Mouse (Mus musculus): ENCODE results near the gene Cdca3. TPM values are rescaled to one million over a fixed set of nuclear protein-coding genes. Genes with fewer than 3 reads are reported as not detected.

Gene Cdca3
- polyA plus RNA-seq, 1 experiment from 2014 or later, result 85.1 TPM

- no peaks in the 10 kb centered on the region for H3K9me3 ChIP-seq (replicated peaks; ENCODE audit: low read length)
- H3K36me3 ChIP-seq (ENCODE audit: insufficient read depth, low read length), result no peaks in the 10 kb centered on the region
- DNase-seq (ENCODE audit: low spot score), result peak; percentile 76
- peak within 1 kb of the TSS; percentile 55 for H3K9ac ChIP-seq (ENCODE audit: low read depth, low read length)
- TF ChIP-seq CTCF (IDR thresholded peaks at IDR 0.05; ENCODE audit: low read depth), result peak; percentile 12; the same call in 1 of the 2 replicates
- H3K4me2 ChIP-seq (ENCODE audit: low read length), result peak within 1 kb of the TSS; percentile 71
- 0 out of 2 replicates have a peak, but pooled peaks cover 3% of the 10 kb centered on the region for H3K27me3 ChIP-seq (ENCODE audit: insufficient read depth, low read length)
- H3K4me3 ChIP-seq (replicated peaks; ENCODE audit: low read depth, low read length), result peak within 1 kb of the TSS; percentile 38
- peaks cover 7% of the 10 kb centered on the region for H3K4me1 ChIP-seq (replicated peaks; ENCODE audit: insufficient read depth, low read length)
- 1% methylated on average over 34 of the region's 43 CpGs for WGBS
- peak; percentile 41 for ATAC-seq (replicated peaks; ENCODE audit: low FRiP score, low read depth)
- no peak within 1 kb of the TSS for H3K27ac ChIP-seq
Observed at GRCm38 (mm10) chr6:124863658-124864298, 34.4 kb downstream of the Cdca3 start, which contains the start of gene Gpr162. Gpr162 (minus strand) TSS chr6:124863983.

GRCm38 (mm10) chr6:124865766-124866362 is 36.5 kb downstream of the Cdca3 start:
- 0 out of 2 replicates have a peak, but pooled peaks cover 3% of the 10 kb centered on the region for H3K27me3 ChIP-seq (ENCODE audit: insufficient read depth, low read length)
- 51% methylated on average over 18 of the region's 18 CpGs for WGBS

GRCm38 (mm10) chr6:124866560-124866959 is 37.2 kb downstream of the Cdca3 start:
- Histone ChIP-seq H3K4me3 (replicated peaks; ENCODE audit: low read depth, low read length) (no peak overlapping the region), H3K36me3 (ENCODE audit: insufficient read depth, low read length) (no peaks in the 10 kb centered on the region), H3K4me1 (replicated peaks; ENCODE audit: insufficient read depth, low read length) (peaks cover 7% of the 10 kb centered on the region), H3K4me2 (ENCODE audit: low read length) (no peak overlapping the region), H3K27ac (no peak overlapping the region), H3K27me3 (ENCODE audit: insufficient read depth, low read length) (0 out of 2 replicates have a peak, but pooled peaks cover 3% of the 10 kb centered on the region), H3K9me3 (replicated peaks; ENCODE audit: low read length) (no peaks in the 10 kb centered on the region), H3K9ac (ENCODE audit: low read depth, low read length) (no peak overlapping the region)
- WGBS, result 59% methylated on average over 6 of the region's 7 CpGs
- DNase-seq (ENCODE audit: low spot score), result no peak
- no peak for ATAC-seq (replicated peaks; ENCODE audit: low FRiP score, low read depth)
- TF ChIP-seq CTCF (IDR thresholded peaks at IDR 0.05; ENCODE audit: low read depth), result no peak

More at GRCm38 (mm10) chr6:124865766-124866362, 36.5 kb downstream of the Cdca3 start:
- Histone ChIP-seq H3K9ac (ENCODE audit: low read depth, low read length) (no peak overlapping the region), H3K4me2 (ENCODE audit: low read length) (no peak overlapping the region), H3K4me3 (replicated peaks; ENCODE audit: low read depth, low read length) (no peak overlapping the region), H3K4me1 (replicated peaks; ENCODE audit: insufficient read depth, low read length) (peaks cover 7% of the 10 kb centered on the region), H3K9me3 (replicated peaks; ENCODE audit: low read length) (no peaks in the 10 kb centered on the region), H3K36me3 (ENCODE audit: insufficient read depth, low read length) (no peaks in the 10 kb centered on the region), H3K27ac (no peak overlapping the region)
- no peak for TF ChIP-seq CTCF (IDR thresholded peaks at IDR 0.05; ENCODE audit: low read depth)
- DNase-seq (ENCODE audit: low spot score) (no peak), ATAC-seq (replicated peaks; ENCODE audit: low FRiP score, low read depth) (no peak)

- Histone ChIP-seq H3K4me2 (ENCODE audit: low read length) (no peak overlapping the region), H3K9me3 (replicated peaks; ENCODE audit: low read length) (no peaks in the 10 kb centered on the region), H3K9ac (ENCODE audit: low read depth, low read length) (no peak overlapping the region), H3K27ac (no peak overlapping the region), H3K4me1 (replicated peaks; ENCODE audit: insufficient read depth, low read length) (no peaks in the 10 kb centered on the region), H3K4me3 (replicated peaks; ENCODE audit: low read depth, low read length) (no peak overlapping the region), H3K36me3 (ENCODE audit: insufficient read depth, low read length) (no peaks in the 10 kb centered on the region), H3K27me3 (ENCODE audit: insufficient read depth, low read length) (no peaks in the 10 kb centered on the region)
- WGBS, result 36% methylated on average over 2 of the region's 3 CpGs
- no peak for ATAC-seq (replicated peaks; ENCODE audit: low FRiP score, low read depth)
- TF ChIP-seq CTCF (IDR thresholded peaks at IDR 0.05; ENCODE audit: low read depth), result no peak
- no peak for DNase-seq (ENCODE audit: low spot score)
Observed at GRCm38 (mm10) chr6:124874348-124874747, 45.0 kb downstream of the Cdca3 start.

- no peak overlapping the region for H3K9ac ChIP-seq (ENCODE audit: low read depth, low read length)
- DNase-seq (ENCODE audit: low spot score) (no peak), ATAC-seq (replicated peaks; ENCODE audit: low FRiP score, low read depth) (no peak)
- H3K27ac ChIP-seq, result no peak overlapping the region
- H3K4me1 ChIP-seq (replicated peaks; ENCODE audit: insufficient read depth, low read length), result no peaks in the 10 kb centered on the region
- no peaks in the 10 kb centered on the region for H3K27me3 ChIP-seq (ENCODE audit: insufficient read depth, low read length)
- H3K36me3 ChIP-seq (ENCODE audit: insufficient read depth, low read length), result no peaks in the 10 kb centered on the region
- H3K9me3 ChIP-seq (replicated peaks; ENCODE audit: low read length), result no peaks in the 10 kb centered on the region
- no peak overlapping the region for H3K4me3 ChIP-seq (replicated peaks; ENCODE audit: low read depth, low read length)
- H3K4me2 ChIP-seq (ENCODE audit: low read length), result no peak overlapping the region
- TF ChIP-seq CTCF (IDR thresholded peaks at IDR 0.05; ENCODE audit: low read depth), result no peak
- WGBS, result 46% methylated on average over 6 of the region's 6 CpGs
Observed at GRCm38 (mm10) chr6:124879390-124879789, 50.0 kb downstream of the Cdca3 start.

GRCm38 (mm10) chr6:124881821-124882220 is 52.5 kb downstream of the Cdca3 start:
- Histone ChIP-seq H3K36me3 (ENCODE audit: insufficient read depth, low read length) (no peaks in the 10 kb centered on the region), H3K4me3 (replicated peaks; ENCODE audit: low read depth, low read length) (no peak overlapping the region), H3K27me3 (ENCODE audit: insufficient read depth, low read length) (no peaks in the 10 kb centered on the region), H3K4me1 (replicated peaks; ENCODE audit: insufficient read depth, low read length) (no peaks in the 10 kb centered on the region; the same call in 1 of the 2 replicates), H3K4me2 (ENCODE audit: low read length) (no peak overlapping the region), H3K27ac (no peak overlapping the region), H3K9me3 (replicated peaks; ENCODE audit: low read length) (no peaks in the 10 kb centered on the region), H3K9ac (ENCODE audit: low read depth, low read length) (no peak overlapping the region)
- DNase-seq (ENCODE audit: low spot score) (no peak), ATAC-seq (replicated peaks; ENCODE audit: low FRiP score, low read depth) (no peak)
- 87% methylated on average over 9 of the region's 9 CpGs for WGBS
- no peak for TF ChIP-seq CTCF (IDR thresholded peaks at IDR 0.05; ENCODE audit: low read depth)

Other genes starting within 250 kb of the Cdca3 start
- 0.34 and 0.51 TPM in 2 replicates for gene C1s2, start 193.5 kb upstream of the Cdca3 start, polyA plus RNA-seq (2015; fragmentation: Nextera tagmentation; extraction: Ambion mirVana)
- 90.6 and 93.4 TPM in 2 replicates for gene Lpcat3, start 166.5 kb upstream of the Cdca3 start, polyA plus RNA-seq (2015; fragmentation: Nextera tagmentation; extraction: Ambion mirVana)
- gene Emg1, start 117.4 kb upstream of the Cdca3 start, polyA plus RNA-seq (2015; fragmentation: Nextera tagmentation; extraction: Ambion mirVana), result 166 and 183 TPM in 2 replicates
- gene Phb2, start 117.2 kb upstream of the Cdca3 start, polyA plus RNA-seq (2015; fragmentation: Nextera tagmentation; extraction: Ambion mirVana), result 404 and 411 TPM in 2 replicates
- gene Ptpn6, start 90.8 kb upstream of the Cdca3 start, polyA plus RNA-seq (2015; fragmentation: Nextera tagmentation; extraction: Ambion mirVana), result 13.0 and 13.6 TPM in 2 replicates
- 549 and 600 TPM in 2 replicates for gene Grcc10, start 88.2 kb upstream of the Cdca3 start, polyA plus RNA-seq (2015; fragmentation: Nextera tagmentation; extraction: Ambion mirVana)
- gene Gm45234, start 73.5 kb upstream of the Cdca3 start, polyA plus RNA-seq (2015; fragmentation: Nextera tagmentation; extraction: Ambion mirVana), result not detected in 2 replicates
- gene Atn1, start 73.0 kb upstream of the Cdca3 start, polyA plus RNA-seq (2015; fragmentation: Nextera tagmentation; extraction: Ambion mirVana), result 13.0 and 13.7 TPM in 2 replicates
- 7.6 TPM in 2 replicates for gene Eno2, start 59.9 kb upstream of the Cdca3 start, polyA plus RNA-seq (2015; fragmentation: Nextera tagmentation; extraction: Ambion mirVana)
- 0.43 and 0.59 TPM in 2 replicates for gene Lrrc23, start 49.8 kb upstream of the Cdca3 start, polyA plus RNA-seq (2015; fragmentation: Nextera tagmentation; extraction: Ambion mirVana)
- gene Spsb2, start 20.9 kb upstream of the Cdca3 start, polyA plus RNA-seq (2015; fragmentation: Nextera tagmentation; extraction: Ambion mirVana), result 26.1 and 27.4 TPM in 2 replicates
- gene Tpi1, start 15.3 kb upstream of the Cdca3 start, polyA plus RNA-seq (2015; fragmentation: Nextera tagmentation; extraction: Ambion mirVana), result 664 and 686 TPM in 2 replicates
- 96.6 and 106 TPM in 2 replicates for gene Usp5, start 63 bp upstream of the Cdca3 start, polyA plus RNA-seq (2015; fragmentation: Nextera tagmentation; extraction: Ambion mirVana)
- gene Gnb3, start 10.7 kb downstream of the Cdca3 start, polyA plus RNA-seq (2015; fragmentation: Nextera tagmentation; extraction: Ambion mirVana), result 0.98 and 1.2 TPM in 2 replicates
- gene P3h3, start 28.2 kb downstream of the Cdca3 start, polyA plus RNA-seq (2015; fragmentation: Nextera tagmentation; extraction: Ambion mirVana), result 14.7 and 14.8 TPM in 2 replicates
- gene Gpr162, start 34.4 kb downstream of the Cdca3 start, polyA plus RNA-seq (2015; fragmentation: Nextera tagmentation; extraction: Ambion mirVana), result 1.5 and 2.2 TPM in 2 replicates
- 0.24 and 0.28 TPM in 2 replicates for gene Cd4, start 58.7 kb downstream of the Cdca3 start, polyA plus RNA-seq (2015; fragmentation: Nextera tagmentation; extraction: Ambion mirVana)
- gene Lag3, start 82.2 kb downstream of the Cdca3 start, polyA plus RNA-seq (2015; fragmentation: Nextera tagmentation; extraction: Ambion mirVana), result 2.5 and 2.9 TPM in 2 replicates
- 359 and 399 TPM in 2 replicates for gene Ptms, start 90.6 kb downstream of the Cdca3 start, polyA plus RNA-seq (2015; fragmentation: Nextera tagmentation; extraction: Ambion mirVana)
- gene Mlf2, start 101.8 kb downstream of the Cdca3 start, polyA plus RNA-seq (2015; fragmentation: Nextera tagmentation; extraction: Ambion mirVana), result 348 and 352 TPM in 2 replicates
- gene Cops7a, start 136.0 kb downstream of the Cdca3 start, polyA plus RNA-seq (2015; fragmentation: Nextera tagmentation; extraction: Ambion mirVana), result 153 and 157 TPM in 2 replicates
- gene Pianp, start 167.1 kb downstream of the Cdca3 start, polyA plus RNA-seq (2015; fragmentation: Nextera tagmentation; extraction: Ambion mirVana), result 2.0 and 2.1 TPM in 2 replicates
- 11.3 and 11.4 TPM in 2 replicates for gene Zfp384, start 179.6 kb downstream of the Cdca3 start, polyA plus RNA-seq (2015; fragmentation: Nextera tagmentation; extraction: Ambion mirVana)
- 118 and 119 TPM in 2 replicates for gene Ing4, start 210.2 kb downstream of the Cdca3 start, polyA plus RNA-seq (2015; fragmentation: Nextera tagmentation; extraction: Ambion mirVana)
- 4.2 and 4.5 TPM in 2 replicates for gene Acrbp, start 220.1 kb downstream of the Cdca3 start, polyA plus RNA-seq (2015; fragmentation: Nextera tagmentation; extraction: Ambion mirVana)
- 0.29 and 0.30 TPM in 2 replicates for gene Lpar5, start 238.4 kb downstream of the Cdca3 start, polyA plus RNA-seq (2015; fragmentation: Nextera tagmentation; extraction: Ambion mirVana)